Mouse (Mus musculus) heart, postnatal 0 days (tissue): ENCODE measurements around the gene Rnf167.

ENCODE experiments used
- CTCF ChIP-seq: IDR thresholded peaks from 2 replicates; pipeline ENCODE4 v1.5.1; 2016; ENCODE audit warnings: antibody characterized with exemption, control low read depth, low read depth
- EP300 ChIP-seq: IDR thresholded peaks from 2 replicates; pipeline ENCODE4 v1.6.1; 2016; ENCODE audit warnings: antibody characterized with exemption, low read depth

DNA sequence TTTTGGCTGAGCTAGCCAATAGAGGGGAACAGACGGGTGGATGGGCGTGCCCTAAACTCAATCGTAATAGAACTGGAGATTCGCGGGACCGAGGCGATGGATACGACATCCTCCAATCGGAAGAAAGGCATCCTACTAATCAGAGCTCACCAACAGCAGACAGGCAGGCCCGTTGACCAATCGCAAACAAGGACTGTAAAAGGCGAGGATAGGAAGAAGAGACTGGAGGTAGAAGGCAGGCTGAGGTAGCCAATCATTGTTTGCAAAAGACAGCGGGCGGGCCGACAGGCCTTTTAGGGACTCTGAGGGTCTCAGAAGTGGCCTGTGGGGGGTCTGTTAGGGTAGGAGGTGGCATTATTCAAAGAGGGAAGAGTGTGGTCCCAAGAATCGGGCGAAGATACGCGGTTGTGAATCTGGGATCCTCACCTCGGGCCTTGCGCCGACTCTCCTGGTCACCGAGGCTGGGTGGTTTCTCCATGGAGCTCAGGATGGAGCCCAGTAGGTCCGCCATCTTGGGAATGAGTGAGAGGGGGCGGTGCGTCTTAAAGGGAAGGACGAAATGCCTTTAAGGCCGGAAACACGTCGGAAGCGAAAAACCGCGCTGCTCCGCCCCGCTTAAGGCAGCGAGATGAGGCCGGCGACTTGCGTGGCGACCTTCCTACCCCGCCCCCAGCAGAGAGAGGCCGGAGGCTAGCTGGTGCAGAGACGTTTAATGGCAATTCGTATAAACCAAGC is 21.9 kb downstream of the Rnf167 start, which contains the start of gene Spag7:
- no peak for TF ChIP-seq CTCF
- peak; percentile 23; the same call in 1 of the 2 replicates for TF ChIP-seq EP300
